Mouse (Mus musculus) stomach, postnatal 0 days (tissue): ENCODE data around the gene Tmem202. TPM values are rescaled to one million over a fixed set of nuclear protein-coding genes. Genes with fewer than 3 reads are reported as not detected.

ENCODE experiments used
- ATAC-seq: fragments of 200-750 bp; cut with Nextera tagmentation; 2 replicates; pipeline ENCODE4 v1.8.0; 2017; ENCODE audit not compliant: low FRiP score, low TSS enrichment
- DNase-seq: peaks from one replicate; pipeline ENCODE4 v3.0.0-alpha.2; 2016; ENCODE audit warnings: low spot score
- H3K27ac ChIP-seq: fragments of 300-500 bp; sonication (generic); replicated peaks from 2 replicates; pipeline ENCODE4 v1.5.1; 2014; ENCODE audit warnings: mild to moderate bottlenecking, control low read depth
- H3K27me3 ChIP-seq: fragments of 300-500 bp; sonication (generic); 2 replicates; pipeline ENCODE4 v1.6.1; 2014; ENCODE audit warnings: low read length; ENCODE audit not compliant: control insufficient read depth, insufficient read depth
- H3K36me3 ChIP-seq: fragments of 300-500 bp; sonication (generic); 2 replicates; pipeline ENCODE4 v1.6.1; 2014; ENCODE audit warnings: low read length, mixed read lengths; ENCODE audit not compliant: control insufficient read depth, insufficient read depth
- H3K4me1 ChIP-seq: fragments of 300-500 bp; sonication (generic); replicated peaks from 2 replicates; pipeline ENCODE4 v1.6.1; 2014; ENCODE audit warnings: antibody characterized with exemption; ENCODE audit not compliant: control insufficient read depth, insufficient read depth
- H3K4me2 ChIP-seq: fragments of 300-500 bp; sonication (generic); replicated peaks from 2 replicates; pipeline ENCODE4 v1.6.1; 2014; ENCODE audit warnings: low read depth, mild to moderate bottlenecking, control low read depth, moderate library complexity
- H3K4me3 ChIP-seq: fragments of 300-500 bp; sonication (generic); 2 replicates; pipeline ENCODE4 v1.5.1; 2014; ENCODE audit warnings: low read depth, low read length, control low read depth
- H3K9ac ChIP-seq: fragments of 300-500 bp; sonication (generic); 2 replicates; pipeline ENCODE4 v1.6.1; 2014; ENCODE audit warnings: mild to moderate bottlenecking, low read length, control low read depth, mixed read lengths
- H3K9me3 ChIP-seq: fragments of 300-500 bp; sonication (generic); 2 replicates; pipeline ENCODE4 v1.6.1; 2016; ENCODE audit warnings: low read length; ENCODE audit not compliant: control insufficient read depth
- CTCF ChIP-seq: IDR thresholded peaks from 2 replicates; pipeline ENCODE4 v1.5.1; 2016; ENCODE audit warnings: antibody characterized with exemption, low read depth, mild to moderate bottlenecking, moderate library complexity
- EP300 ChIP-seq: optimal IDR thresholded peaks from 2 replicates; pipeline ENCODE3; 2016; ENCODE audit warnings: antibody characterized with exemption
- WGBS: fragments of 180-500 bp; shearing (Covaris S2); extraction: QIAGEN DNeasy Blood & Tissue Kit; methylation state at CpG from one replicate; pipeline ENCODE4 v1.1.7; 2014; 5-methylcytosine and 5-hydroxymethylcytosine counted together
- polyA plus RNA-seq: library from polyadenylated mRNA; unstranded; fragments of >200 nt; fragmentation: Nextera tagmentation; extraction: Ambion mirVana; gene quantifications from 2 replicates; pipeline ENCODE4 v1.2.1, GENCODE M21; 2015

Gene Tmem202
- polyA plus RNA-seq, 1 experiment from 2014 or later: 0.25 TPM

DNA sequence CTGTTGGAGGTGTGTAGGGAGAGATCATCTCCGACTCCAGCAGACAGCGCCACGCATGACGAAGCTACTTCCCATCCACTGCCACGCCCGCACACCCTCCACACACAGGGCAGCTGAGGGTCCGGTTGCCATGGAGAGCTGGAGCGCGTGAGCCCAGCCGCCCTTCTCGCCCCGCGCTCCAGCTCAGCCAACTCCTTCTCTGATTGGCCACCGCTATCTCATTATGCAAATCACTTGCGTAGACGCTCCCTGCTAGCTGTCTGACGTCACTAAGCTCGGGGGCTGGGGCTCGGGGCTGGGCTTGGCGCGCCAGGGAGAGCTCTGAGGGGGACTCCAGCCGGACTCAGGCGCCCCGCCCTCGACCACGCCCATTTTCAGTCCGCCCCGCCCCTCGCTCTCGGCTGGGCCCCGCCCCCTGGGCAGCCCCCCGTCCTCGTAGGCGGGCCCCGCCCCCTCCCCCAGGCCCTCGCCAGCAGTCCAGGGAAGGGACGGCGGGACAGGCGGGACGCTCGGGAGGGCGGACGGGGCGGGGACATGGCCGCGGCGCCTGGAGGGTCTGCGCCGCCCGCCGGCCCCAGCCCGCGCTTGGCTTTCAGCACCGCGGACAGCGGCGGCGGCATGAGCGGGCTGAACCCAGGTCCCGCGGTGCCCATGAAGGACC lies 38.3 kb upstream of the Tmem202 start, which contains the start of gene Celf6:
Gene Celf6 (plus strand): TSS at position 74 of the 661 bp plus-strand sequence.
- DNase-seq: peak; percentile 93
- under 1% methylated on average over 42 of the region's 61 CpGs for WGBS
- peak within 1 kb of the TSS; percentile 44 for H3K4me3 ChIP-seq
- 0 out of 2 replicates have a peak, but pooled peaks cover 2% of the 10 kb centered on the region for H3K4me1 ChIP-seq
- no peak for TF ChIP-seq CTCF
- peak within 1 kb of the TSS; percentile 69 for H3K4me2 ChIP-seq
- no peak within 1 kb of the TSS for H3K27ac ChIP-seq
- H3K9me3 ChIP-seq: no peaks in the 10 kb centered on the region
- H3K9ac ChIP-seq: no peak within 1 kb of the TSS
- no peaks in the 10 kb centered on the region for H3K27me3 ChIP-seq
- peak; percentile 96 for ATAC-seq
- no peaks in the 10 kb centered on the region for H3K36me3 ChIP-seq

DNA sequence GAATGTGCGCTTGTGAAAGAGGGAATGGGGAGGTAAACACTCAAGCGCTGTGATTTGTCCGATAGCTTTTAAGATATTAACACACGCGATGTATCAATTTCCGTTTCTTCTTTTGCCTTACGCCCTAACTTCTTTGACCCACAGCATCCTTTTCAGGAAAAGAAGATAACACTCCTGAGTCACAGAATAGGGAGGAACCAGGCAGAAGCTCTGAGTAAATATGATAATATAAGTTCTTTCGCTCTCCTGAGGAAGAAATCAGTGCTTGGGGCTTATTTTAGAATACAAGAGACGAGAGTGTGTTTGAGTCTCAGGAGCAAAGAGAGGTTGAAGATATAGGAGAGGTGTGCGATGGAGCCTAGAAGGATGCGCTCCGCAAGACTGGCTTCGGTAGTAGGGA lies 37.8 kb upstream of the Tmem202 start:
- no peak for ATAC-seq

GRCm38 (mm10) chr9:59571852-59572251 lies 32.2 kb upstream of the Tmem202 start:
- TF ChIP-seq EP300 (no peak), CTCF (no peak)
- no peaks in the 10 kb centered on the region for H3K4me1 ChIP-seq
- H3K27ac ChIP-seq: no peak overlapping the region
- H3K36me3 ChIP-seq: no peaks in the 10 kb centered on the region
- DNase-seq (no peak), ATAC-seq (no peak)
- H3K4me2 ChIP-seq: no peak overlapping the region
- no peak overlapping the region for H3K9ac ChIP-seq
- H3K4me3 ChIP-seq: no peak overlapping the region
- H3K27me3 ChIP-seq: no peaks in the 10 kb centered on the region
- WGBS: 70% methylated on average over 2 of the region's 2 CpGs
- no peaks in the 10 kb centered on the region for H3K9me3 ChIP-seq

More for the DNA sequence above, 37.8 kb upstream of the Tmem202 start:
- H3K9me3 ChIP-seq: no peaks in the 10 kb centered on the region
- DNase-seq: no peak
- H3K36me3 ChIP-seq: no peaks in the 10 kb centered on the region
- H3K27me3 ChIP-seq: no peaks in the 10 kb centered on the region
- H3K4me1 ChIP-seq: 0 out of 2 replicates have a peak, but pooled peaks cover 2% of the 10 kb centered on the region
- no peak for TF ChIP-seq EP300
- no peak for TF ChIP-seq CTCF
- H3K4me2 ChIP-seq: peak overlapping the region; percentile 69
- WGBS: 10% methylated on average over 13 of the region's 13 CpGs
- no peak overlapping the region for H3K27ac ChIP-seq
- no peak overlapping the region for H3K9ac ChIP-seq
- peak overlapping the region; percentile 44 for H3K4me3 ChIP-seq

- Histone ChIP-seq H3K27me3 (no peaks in the 10 kb centered on the region), H3K4me2 (no peak overlapping the region), H3K4me1 (no peaks in the 10 kb centered on the region), H3K27ac (no peak overlapping the region), H3K4me3 (no peak overlapping the region), H3K36me3 (peaks cover 4% of the 10 kb centered on the region; the same call in 1 of the 2 replicates), H3K9me3 (no peaks in the 10 kb centered on the region), H3K9ac (no peak overlapping the region)
- DNase-seq (peak; percentile 85), ATAC-seq (peak; percentile 87)
- TF ChIP-seq EP300 (no peak), CTCF (peak; percentile 93)
- WGBS: 24% methylated on average over 6 of the region's 6 CpGs
These were observed 27.5 kb upstream of the Tmem202 start for GRCm38 (mm10) chr9:59567111-59567510.

DNA sequence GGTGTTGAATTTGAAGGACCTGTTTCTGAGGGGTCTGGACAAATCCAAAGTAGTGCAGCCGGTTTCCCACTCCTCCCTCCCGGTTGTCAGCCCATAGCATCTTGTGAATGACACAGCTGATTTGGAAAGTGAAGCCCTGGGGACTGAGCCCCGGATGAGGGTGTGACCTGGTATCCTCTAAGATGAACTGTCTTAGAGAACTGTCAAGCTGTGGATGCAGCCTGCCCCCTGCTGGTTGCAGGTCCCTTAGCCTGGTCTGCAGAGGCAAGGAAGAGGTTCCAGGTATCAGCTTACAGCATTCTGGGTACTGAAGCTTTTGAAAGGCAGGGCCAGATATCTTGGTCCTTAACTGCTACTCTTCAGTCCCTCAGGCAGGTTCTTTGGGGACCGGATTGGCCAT lies 26.0 kb upstream of the Tmem202 start:
- no peaks in the 10 kb centered on the region for H3K9me3 ChIP-seq
- H3K27ac ChIP-seq: no peak overlapping the region
- 24% methylated on average over 4 of the region's 4 CpGs for WGBS
- peaks cover 5% of the 10 kb centered on the region; the same call in 1 of the 2 replicates for H3K36me3 ChIP-seq
- no peak for TF ChIP-seq EP300
- peak; percentile 94 for TF ChIP-seq CTCF
- H3K4me1 ChIP-seq: no peaks in the 10 kb centered on the region
- ATAC-seq (peak; percentile 57), DNase-seq (peak; percentile 80)
- no peaks in the 10 kb centered on the region for H3K27me3 ChIP-seq
- H3K4me2 ChIP-seq: no peak overlapping the region
- H3K9ac ChIP-seq: no peak overlapping the region
- no peak overlapping the region for H3K4me3 ChIP-seq

GRCm38 (mm10) chr9:59553719-59554118 lies 14.1 kb upstream of the Tmem202 start:
- Histone ChIP-seq H3K4me3 (no peak overlapping the region), H3K9me3 (no peaks in the 10 kb centered on the region), H3K27me3 (no peaks in the 10 kb centered on the region), H3K36me3 (no peaks in the 10 kb centered on the region), H3K4me1 (no peaks in the 10 kb centered on the region), H3K4me2 (no peak overlapping the region), H3K27ac (no peak overlapping the region), H3K9ac (no peak overlapping the region)
- WGBS: 83% methylated on average over 4 of the region's 4 CpGs
- TF ChIP-seq EP300 (no peak), CTCF (no peak)
- peak; percentile 42 for DNase-seq
- no peak for ATAC-seq
